Mouse (Mus musculus) gastrocnemius, postnatal 36 days (tissue): ENCODE data around the gene Amacr. TPM values are rescaled to one million over a fixed set of nuclear protein-coding genes. Genes with fewer than 3 reads are reported as not detected.

Experiments
- DNase-seq, 2 experiments: peaks; one replicate each; pipeline ENCODE4 v3.0.0; 2022
- intact Hi-C: fragments of 180-260 bp; cut with DNase I; formaldehyde crosslinking; loops from one replicate; pipeline ENCODE4 v1.15.1; 2025
- total RNA-seq, 2 experiments: library from RNA; stranded (reverse); gene quantifications; 2 replicates each; pipeline ENCODE4 v1.2.3; 2021

Amacr gene
- total RNA-seq, 2 experiments from 2014 or later, result 17.2 to 18.0 TPM

DNA sequence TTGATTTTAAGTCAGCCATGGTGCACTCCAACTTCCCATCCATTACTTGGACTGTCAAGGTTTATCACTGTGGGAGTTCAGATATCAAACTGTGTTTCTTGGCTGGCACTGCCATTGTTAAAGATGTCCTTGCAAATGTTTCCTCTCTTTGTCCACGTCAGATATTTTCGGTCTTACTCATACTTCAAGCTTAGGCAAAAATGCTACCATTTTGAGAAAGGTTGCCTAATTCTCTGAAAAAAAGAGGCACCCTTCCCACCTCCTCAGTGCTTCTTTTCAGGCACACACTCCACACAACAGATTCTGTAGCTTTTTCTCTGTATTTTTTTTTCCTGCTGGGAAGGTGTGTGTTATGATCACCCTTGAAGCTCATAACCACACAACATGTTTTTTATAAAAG is 59.7 kb downstream of the Amacr start:
- no peak for DNase-seq
- intact Hi-C loops, result no loop called here

GRCm38 (mm10) chr15:11042828-11043227 is 61.3 kb downstream of the Amacr start:
- intact Hi-C loops, result loop anchor here (1.0 kb wide), 1 partner anchor 9 kb away; no protein-coding TSS in a partner anchor
- no peak for DNase-seq

Other genes starting within 250 kb of the Amacr start
- gene C1qtnf3, start 29.4 kb upstream of the Amacr start, total RNA-seq, result 1 to 10 TPM; 2.3 to 2.6 TPM
- gene Slc45a2, start 19.0 kb downstream of the Amacr start, total RNA-seq, result under 1 TPM in 1 of 2 experiments, not detected in 1; 0.08 TPM
- not detected for gene Rxfp3, start 56.2 kb downstream of the Amacr start, total RNA-seq
- gene Adamts12, start 83.0 kb downstream of the Amacr start, total RNA-seq, result 1 to 10 TPM; 4.8 to 6.4 TPM